Mouse (Mus musculus) olfactory bulb, adult 2 months (tissue): ENCODE results near the gene Prkra.

Experiments
- CTCF ChIP-seq: fragments of 200-500 bp; IDR thresholded peaks from 2 replicates; pipeline ENCODE4 v1.5.1; 2012; ENCODE audit warnings: low read depth, mild to moderate bottlenecking, low read length, moderate library complexity; ENCODE audit not compliant: insufficient read depth
- POLR2A ChIP-seq: fragments of 200-500 bp; IDR thresholded peaks from 2 replicates; pipeline ENCODE4 v1.6.1; 2012; ENCODE audit warnings: mild to moderate bottlenecking, low read depth, low read length, moderate library complexity; ENCODE audit not compliant: insufficient read depth

DNA sequence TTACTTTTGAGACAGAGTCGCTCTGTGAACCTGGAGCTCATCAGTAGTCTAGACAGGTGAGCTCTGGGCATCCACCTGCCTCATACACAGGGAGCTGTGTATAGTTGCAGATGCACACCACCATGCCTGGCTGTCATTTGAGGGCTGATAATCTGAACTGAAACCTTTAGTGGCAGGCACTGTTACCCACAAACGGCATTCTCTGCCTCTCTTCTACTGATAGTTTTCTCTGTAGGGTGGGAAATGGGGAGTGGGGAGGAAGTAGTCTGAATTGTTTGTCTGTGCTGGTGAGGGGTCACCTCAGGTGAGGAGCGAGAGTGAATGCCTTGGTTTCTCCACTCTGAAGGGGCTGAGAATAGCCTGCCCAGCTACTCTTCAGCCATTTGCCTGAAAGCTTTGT lies 39.8 kb upstream of the Prkra start:
- TF ChIP-seq POLR2A (no peak), CTCF (no peak)
